Mouse (Mus musculus) T-helper 1 cell (primary cell): ENCODE measurements around the gene Irf8.
"Not testable (repeated sequence)": the region's sequence is repeated elsewhere in the genome, so short reads cannot be mapped to it uniquely, and the experiment has no call there.

Source experiments
- in situ Hi-C: fragments of 300-600 bp; cut with MboI, MseI; formaldehyde crosslinking; loops from one replicate; pipeline ENCODE4 v1.15.1; 2025; ENCODE audit warnings: high pct_unique_total_duplicates

Gene Irf8

DNA sequence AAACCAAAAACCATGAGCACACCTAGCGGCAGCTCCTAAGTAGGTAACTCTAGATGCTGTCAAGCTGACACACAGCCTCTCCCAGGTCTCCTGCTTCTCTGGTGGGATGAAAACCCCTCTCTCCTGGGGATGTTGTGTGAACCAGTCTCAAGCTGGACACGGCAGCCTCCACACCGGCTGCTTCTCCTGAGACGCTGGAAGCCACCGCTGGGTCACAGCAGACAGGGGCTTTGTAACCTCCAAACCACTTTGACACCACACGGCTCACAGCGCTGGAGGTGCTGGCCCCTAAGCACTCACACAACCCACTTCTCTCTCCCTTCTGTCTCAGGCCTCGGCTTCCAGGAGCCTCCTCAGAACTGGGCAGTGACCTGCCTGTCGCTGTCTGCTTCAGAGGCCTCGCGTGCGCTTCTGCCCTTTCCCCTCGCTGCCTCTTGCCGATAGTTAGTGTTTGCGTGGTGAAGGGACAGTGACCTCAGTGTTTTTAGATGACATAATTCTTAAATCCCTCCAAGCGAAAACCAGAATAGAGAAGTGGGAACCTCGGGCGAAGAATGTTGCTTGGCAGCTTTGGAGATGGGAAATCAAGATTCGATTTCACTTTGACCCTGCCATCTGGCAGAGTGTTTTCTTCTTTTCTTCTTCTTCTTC, 16.4 kb upstream of the Irf8 start:
- in situ Hi-C loops: no loop called here

DNA sequence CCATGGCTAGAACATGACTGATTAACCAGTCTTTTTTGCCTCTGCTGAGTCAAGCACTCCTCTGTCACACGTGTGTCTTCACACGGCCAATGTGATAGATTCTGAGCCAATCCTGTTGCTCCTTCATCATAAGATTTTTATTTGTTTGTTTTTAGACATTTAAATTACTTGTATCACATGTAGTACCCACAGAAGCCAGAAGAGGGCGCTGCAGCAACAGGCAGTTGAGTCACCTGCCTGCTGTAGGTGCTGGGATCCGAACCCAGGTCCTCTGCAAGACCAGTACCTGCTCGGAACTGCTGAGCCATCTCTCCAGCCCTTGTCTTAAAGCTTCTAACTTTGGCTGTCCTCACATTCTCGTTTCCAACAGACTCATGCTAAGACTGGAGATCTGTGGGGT, 13.1 kb upstream of the Irf8 start:
- in situ Hi-C loops: no loop called here

GRCm38 (mm10) chr8:120724096-120724495, 12.1 kb upstream of the Irf8 start:
- in situ Hi-C loops: not testable (repeated sequence)

DNA sequence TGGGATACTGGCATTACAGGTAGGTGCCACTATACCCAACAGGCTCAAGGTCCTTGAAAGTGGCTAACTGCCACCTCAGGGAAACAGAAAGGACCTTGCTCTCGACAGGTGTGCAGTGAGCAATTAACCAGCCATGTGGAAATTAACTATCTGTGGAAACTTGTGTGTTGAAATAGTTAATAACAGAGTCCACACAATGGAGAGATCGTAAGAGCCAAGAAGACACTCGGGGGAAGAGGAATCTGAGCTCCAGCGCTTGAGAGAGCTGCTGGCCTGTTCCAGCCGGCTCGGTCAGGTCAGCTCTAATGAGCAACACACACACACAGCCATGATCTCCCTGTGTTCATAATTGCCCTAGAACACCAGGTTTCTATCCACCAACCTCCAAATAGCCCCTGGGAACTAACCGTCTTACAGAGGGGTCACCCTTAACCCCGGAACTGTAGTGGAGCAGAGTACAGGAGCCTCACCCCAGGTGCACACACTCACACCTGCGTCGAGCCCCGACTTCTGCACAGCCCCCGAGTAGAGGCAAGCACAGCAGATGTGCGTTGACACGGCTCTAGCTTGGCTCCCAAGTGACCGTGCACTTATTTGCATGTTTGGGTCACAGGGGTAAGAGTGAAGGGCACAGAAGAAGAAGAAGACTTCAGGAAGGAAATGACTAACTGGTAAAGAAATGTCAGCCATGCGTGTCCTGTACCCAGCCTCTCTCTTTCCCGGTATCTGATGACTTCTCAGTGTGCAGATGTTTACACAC, 11.2 kb upstream of the Irf8 start:
- in situ Hi-C loops: no loop called here

- in situ Hi-C loops: no loop called here
Measured at GRCm38 (mm10) chr8:120725576-120725950, 10.6 kb upstream of the Irf8 start.

- in situ Hi-C loops: no loop called here
Measured at GRCm38 (mm10) chr8:120726051-120726450, 10.1 kb upstream of the Irf8 start.

GRCm38 (mm10) chr8:120728488-120729160, 7.5 kb upstream of the Irf8 start:
- in situ Hi-C loops: no loop called here

- in situ Hi-C loops: no loop called here
Measured at GRCm38 (mm10) chr8:120731582-120731981, 4.6 kb upstream of the Irf8 start.

DNA sequence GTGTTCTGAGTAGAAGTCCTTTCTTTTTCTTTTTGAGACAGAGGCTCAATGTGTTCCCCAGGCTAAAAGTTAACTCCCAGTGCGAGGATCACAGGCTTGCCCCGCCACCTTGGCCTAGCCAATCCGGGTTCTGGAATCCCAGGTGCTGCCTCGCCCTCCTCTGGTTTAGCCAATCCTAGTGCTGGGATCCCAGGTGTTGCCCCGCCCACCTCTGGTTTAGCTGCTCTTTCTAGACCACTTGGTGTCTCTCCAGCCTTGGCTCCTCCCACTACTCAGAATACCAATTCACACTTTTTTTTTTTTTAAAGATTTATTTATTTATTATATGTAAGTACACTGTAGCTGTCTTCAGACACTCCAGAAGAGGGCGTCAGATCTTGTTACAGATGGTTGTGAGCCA, 4.1 kb upstream of the Irf8 start:
- in situ Hi-C loops: no loop called here

DNA sequence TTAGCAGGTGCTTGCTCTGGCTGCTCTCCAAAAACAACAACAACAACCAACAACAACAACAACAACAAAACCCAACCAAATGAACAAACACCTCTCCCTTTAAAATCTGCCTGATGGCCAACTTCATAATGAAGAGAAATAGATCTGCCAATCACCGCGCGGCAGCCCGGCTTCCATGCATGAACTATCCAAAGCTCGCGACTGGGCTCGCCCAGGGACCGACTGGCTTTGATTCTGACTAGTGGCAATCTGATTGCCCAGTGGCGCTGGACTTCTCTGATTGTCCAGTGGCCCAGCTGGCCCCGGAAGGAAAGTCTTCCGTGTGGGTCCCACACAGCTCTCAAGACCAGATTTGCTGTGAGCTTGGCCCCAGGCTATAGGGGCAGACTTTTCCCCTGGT, 328 bp downstream of the Irf8 start:
- in situ Hi-C loops: loop anchor here (5.0 kb wide), 1 partner anchor 44 kb away; no protein-coding TSS in a partner anchor

GRCm38 (mm10) chr8:120737166-120737565, 1.0 kb downstream of the Irf8 start:
- in situ Hi-C loops: loop anchor here (5.0 kb wide), 1 partner anchor 45 kb away; no protein-coding TSS in a partner anchor

GRCm38 (mm10) chr8:120738771-120739170, 2.6 kb downstream of the Irf8 start:
- in situ Hi-C loops: loop anchor here (5.0 kb wide), 1 partner anchor 46 kb away; no protein-coding TSS in a partner anchor

- in situ Hi-C loops: loop anchor here (5.0 kb wide), 1 partner anchor 47 kb away; no protein-coding TSS in a partner anchor
Measured at GRCm38 (mm10) chr8:120739526-120739925, 3.4 kb downstream of the Irf8 start.

DNA sequence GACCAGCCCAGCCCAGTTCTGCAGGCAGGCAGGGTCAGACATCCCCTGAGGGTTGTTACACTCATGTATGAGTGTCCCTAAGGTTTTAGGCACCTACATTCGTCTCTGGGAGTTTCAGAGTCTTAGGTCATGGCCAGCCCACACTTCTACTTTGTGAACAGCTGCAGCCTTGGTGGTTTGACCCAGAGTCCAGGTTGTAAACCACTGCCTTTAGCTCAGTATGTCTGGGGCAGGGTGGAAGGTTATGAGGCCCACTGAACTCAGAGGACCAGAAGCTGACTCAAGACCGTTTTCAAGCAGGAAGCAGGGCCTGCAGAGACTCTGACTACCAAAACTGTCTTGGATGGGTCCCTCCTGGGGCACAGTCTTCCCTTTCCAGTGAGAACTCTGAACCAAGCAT, 4.4 kb downstream of the Irf8 start:
- in situ Hi-C loops: no loop called here

DNA sequence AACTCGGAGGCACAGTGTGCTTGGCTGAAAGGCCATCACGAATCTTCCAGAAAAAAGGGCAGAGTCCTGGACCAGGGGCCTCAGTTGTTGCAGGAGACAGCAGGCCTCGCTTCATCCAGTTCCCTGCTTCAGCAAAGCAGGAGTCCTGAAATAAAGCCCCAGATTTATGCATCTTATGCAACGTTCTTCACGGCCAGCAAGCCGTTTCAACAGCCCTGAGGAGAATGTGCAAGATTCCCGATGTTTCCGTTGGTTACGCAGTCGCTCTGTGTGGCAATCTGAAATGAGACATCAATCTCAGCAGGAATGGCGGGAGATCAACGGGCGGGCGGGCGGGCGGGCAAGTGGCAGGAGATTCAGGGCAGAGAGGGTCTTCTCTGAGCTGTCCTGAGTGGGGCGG, 4.8 kb downstream of the Irf8 start:
- in situ Hi-C loops: no loop called here

DNA sequence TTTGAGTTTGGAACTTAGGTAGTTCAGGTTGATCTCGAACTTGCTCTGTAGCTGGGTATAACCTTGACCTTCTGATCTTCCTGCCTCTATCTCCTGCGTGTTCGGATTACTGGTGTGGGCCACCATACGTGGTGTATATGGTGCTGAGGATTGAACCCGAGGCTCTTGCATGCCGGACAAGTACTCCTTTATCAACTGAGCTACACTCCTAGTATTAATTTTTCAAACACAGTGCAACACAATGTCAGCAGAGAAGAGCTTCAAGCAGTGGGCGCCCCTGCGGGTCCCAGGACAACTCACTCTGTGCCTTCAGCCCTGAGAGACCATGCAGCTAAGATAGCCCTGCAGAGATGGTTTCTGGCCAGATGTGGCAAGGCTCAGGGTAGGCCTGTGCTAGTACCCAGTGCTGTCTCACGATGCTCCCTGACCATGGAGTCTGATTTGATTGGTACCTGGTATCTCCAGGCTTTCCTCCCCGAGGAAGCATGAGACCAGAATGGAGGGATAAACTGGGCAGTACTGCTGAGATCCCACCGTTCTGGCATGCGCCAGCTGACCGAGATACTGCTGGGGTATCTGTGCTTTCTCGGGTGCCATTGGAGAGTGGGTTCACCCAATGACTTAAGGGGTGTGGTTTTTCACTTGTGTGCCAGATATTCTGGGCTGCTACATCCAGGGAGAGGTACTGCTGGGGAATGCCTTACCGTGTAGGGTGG, 5.8 kb downstream of the Irf8 start:
- in situ Hi-C loops: no loop called here

GRCm38 (mm10) chr8:120743149-120743897, 7.2 kb downstream of the Irf8 start:
- in situ Hi-C loops: no loop called here

DNA sequence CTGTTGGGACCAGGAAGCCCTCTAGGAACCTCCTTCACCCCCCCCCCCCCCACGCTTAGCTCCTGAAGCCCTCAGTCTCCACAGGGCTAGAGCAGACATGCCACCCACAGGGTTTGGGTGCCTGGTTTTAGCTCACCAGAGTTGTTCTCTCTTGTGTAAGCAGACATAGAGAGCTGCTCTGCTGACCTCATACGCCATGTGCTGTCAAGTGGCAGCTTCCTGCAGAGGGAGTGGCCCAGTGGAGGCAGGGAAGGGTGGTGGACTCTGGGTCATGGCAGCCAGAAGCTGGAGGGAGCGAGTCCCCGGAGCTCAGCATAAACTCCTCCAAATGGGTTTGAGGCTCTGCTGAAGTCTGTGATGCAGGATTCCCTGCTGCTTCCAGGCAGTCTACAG, 7.7 kb downstream of the Irf8 start:
- in situ Hi-C loops: no loop called here

DNA sequence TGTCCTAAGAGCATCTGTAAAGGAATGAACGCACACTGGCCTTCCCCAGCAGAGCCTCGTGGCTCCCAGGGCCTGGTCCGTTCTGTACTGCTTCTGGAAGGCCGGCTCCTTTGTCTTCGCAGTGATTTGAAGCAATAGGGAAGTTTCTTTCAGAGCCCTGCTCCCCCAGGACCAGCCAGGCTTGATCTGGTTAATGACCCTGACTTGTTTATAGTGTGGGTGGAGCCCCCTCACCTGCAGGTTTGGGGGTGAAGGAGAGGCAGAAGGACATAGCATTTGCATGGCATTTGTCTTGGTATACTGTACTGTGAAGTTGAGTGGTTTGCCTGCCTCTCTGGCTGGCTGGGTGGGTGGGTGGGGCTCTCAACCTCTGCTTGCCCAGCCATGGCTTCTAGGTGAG, 8.3 kb downstream of the Irf8 start:
- in situ Hi-C loops: no loop called here

DNA sequence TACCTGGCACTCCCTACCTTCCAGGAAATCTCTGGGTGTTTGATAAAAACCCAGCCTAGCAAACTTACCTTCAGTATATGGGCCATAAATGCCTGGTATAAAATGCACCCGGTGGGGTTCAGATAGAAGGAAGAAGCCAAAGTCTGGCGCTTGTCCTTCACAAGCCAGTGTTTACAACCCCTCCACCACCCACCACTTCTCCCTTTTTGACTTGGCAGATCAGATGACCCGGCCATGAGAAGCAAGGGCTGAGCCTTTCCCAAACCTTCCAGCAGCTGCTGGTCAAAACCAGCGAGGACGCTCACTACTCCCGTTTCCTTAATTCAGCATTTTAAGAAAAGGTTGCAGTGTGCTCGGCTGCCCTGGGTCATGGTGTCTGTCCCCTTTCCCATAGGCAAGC, 9.1 kb downstream of the Irf8 start:
- in situ Hi-C loops: no loop called here

DNA sequence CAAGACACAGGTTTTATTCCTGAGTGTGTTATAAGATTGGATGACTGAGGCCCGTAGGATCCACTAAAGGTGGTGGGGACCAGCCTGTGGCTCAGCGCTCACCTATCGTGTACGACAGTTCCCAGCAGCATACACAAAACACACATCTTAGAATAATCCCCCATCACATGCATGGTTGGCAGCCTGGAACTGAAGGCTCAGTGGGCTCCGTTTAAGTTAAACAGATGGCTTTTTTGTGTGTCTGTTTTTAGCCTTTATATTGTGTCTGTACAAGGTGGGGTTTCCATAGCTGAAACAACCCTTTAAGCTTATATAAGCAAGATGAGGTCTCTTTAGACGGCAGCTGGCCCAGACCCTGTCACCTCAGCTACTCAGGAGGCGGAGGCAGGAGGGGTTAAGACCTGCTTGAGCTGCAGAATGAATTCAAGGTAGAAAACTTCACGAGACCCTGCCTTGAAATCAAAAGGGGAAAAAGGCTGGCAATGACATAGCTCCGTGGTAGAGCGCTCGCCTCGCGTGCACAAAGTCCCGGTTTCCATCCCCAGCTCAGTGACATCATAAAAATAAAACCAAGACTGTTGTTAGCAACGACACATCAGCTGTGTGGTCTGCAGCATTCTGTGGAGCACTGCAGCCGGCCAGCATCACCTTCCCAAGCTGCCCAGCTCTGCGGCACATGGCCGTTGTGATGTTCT, 10.0 kb downstream of the Irf8 start:
- in situ Hi-C loops: no loop called here
